Mouse (Mus musculus): ENCODE data around the gene Fstl5.
"Not testable (repeated sequence)": the region's sequence is repeated elsewhere in the genome, so short reads cannot be mapped to it uniquely, and the experiment has no call there.

Gene Fstl5

DNA sequence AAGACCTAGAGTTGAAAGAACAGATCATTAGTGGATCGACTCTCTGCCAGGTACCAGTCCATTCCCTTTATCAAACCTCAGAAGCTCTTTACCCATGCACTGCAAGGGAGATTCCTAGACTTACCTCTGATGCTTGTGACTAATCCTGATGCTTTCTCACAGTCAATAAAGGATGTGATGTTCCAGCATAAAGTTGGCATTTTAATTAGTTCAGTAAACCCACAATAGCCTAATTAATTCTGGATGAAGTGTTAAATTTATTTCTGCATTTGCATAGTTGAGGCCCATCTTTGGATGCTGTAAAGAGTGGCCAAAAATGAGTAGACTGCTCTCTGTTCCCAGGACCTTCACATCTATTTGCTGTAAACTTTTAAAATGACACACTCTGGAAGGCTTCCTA lies 394.1 kb downstream of the Fstl5 start:
- DNase-seq (ENCODE audit: extremely low read depth, insufficient read length, low spot score), result no peak

DNA sequence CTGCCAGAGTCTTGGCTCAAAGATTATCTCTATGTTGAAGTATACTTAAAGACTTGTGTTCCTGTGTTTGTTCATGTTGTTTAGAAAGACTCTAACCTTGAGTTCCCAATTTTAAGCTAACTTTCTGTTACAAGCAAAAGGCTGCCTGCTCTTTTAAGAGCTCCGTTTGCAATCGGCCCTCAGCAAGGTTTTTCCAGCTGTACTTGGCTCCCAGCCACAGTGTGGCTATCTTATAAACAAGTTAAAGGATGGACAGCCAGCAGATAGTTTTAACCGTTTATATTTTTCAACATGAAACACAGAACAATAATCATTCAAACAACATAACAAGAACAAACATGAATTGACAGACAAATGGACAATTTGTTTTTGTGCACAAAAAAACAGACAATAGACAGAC lies 433.8 kb downstream of the Fstl5 start:
- not testable (repeated sequence) for DNase-seq (ENCODE audit: extremely low read depth, insufficient read length, low spot score)

DNA sequence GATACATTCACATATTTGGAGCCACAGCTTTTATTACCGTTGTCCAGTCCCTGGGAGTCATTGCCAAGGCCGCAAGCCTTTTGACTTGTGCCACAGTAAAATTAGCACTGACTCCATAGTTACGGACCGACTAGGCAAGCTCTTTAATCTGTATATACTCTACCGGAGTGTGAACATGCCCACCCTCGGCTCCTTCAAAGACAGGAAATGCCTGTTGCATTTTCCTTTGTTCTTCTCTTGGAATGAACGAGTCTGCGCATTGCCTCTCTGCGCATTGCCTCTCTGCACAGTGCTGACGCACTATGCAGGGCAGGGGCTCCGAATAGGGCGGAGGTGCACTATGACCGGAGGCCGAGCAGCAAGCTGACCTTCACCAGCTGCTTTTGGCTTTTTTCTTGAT lies 434.7 kb downstream of the Fstl5 start:
- DNase-seq (ENCODE audit: extremely low read depth, insufficient read length, low spot score), result no peak

DNA sequence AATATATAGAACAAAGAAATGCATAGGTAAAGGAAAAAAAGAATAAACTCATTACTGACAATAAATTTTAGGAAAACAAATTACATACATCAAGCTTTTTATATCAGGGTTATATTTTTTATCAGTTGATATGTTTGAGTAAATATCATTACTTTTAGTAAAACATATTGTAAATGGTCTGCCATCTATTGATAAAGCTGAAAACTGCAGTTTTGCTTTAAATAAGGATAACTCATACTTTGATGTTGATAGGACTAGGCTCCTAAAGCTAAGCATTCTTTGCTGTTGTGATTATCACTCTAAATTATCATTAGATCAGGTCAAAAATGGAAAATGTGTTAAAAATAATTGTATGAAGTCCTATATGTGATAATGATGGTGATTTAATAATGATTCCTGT lies 493.3 kb downstream of the Fstl5 start:
- no peak for DNase-seq (ENCODE audit: extremely low read depth, insufficient read length, low spot score)

DNA sequence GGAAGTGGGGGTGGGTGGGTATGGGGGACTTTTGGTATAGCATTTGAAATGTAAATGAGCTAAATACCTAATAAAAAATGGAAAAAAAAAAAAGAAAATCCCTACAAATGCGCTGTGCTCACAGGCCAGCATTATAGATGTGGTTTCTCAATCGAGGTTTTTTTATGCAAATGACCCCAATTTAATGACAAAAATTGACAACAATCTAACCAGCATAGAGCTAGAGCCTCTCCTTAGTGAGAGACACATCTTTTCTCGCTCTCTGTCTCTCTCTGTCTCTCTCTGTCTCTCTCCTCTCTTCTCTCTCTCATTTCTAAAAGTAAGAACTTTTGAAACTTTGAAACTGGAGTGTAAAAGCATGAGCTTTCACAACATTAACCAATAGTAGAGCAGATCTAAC lies 498.4 kb downstream of the Fstl5 start:
- DNase-seq (ENCODE audit: extremely low read depth, insufficient read length, low spot score), result no peak

GRCm38 (mm10) chr3:76572920-76573541 lies 499.0 kb downstream of the Fstl5 start:
- DNase-seq (ENCODE audit: extremely low read depth, insufficient read length, low spot score), result no peak

- DNase-seq (ENCODE audit: extremely low read depth, insufficient read length, low spot score), result no peak
These were observed 519.1 kb downstream of the Fstl5 start for GRCm38 (mm10) chr3:76593148-76593547.

GRCm38 (mm10) chr3:76620044-76620443 lies 546.0 kb downstream of the Fstl5 start:
- DNase-seq (ENCODE audit: extremely low read depth, insufficient read length, low spot score), result no peak

GRCm38 (mm10) chr3:76654243-76654642 lies 580.2 kb downstream of the Fstl5 start:
- DNase-seq (ENCODE audit: extremely low read depth, insufficient read length, low spot score), result no peak

GRCm38 (mm10) chr3:76670859-76671258 lies 596.8 kb downstream of the Fstl5 start:
- DNase-seq (ENCODE audit: extremely low read depth, insufficient read length, low spot score), result no peak

DNA sequence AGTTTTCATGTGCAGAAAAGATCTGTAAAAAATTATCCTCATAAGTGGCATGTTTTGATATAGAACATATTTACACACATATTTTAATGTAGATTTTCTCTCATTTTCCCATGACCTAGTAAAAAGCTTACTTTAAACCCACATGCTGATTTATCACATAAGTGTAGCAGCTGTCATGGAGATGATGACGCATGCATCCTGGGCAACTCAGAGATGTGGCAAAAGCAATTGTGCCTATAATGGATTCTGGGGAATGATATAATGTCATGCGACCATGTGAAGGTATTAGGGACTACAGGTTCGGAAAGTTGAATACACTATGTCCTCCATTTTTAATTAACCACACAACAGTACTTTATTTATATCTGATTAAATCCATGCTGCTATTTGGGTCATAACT lies 601.9 kb downstream of the Fstl5 start:
- DNase-seq (ENCODE audit: extremely low read depth, insufficient read length, low spot score), result no peak

- DNase-seq (ENCODE audit: extremely low read depth, insufficient read length, low spot score), result no peak
These were observed 605.9 kb downstream of the Fstl5 start for GRCm38 (mm10) chr3:76679853-76680545.

- no peak for DNase-seq (ENCODE audit: extremely low read depth, insufficient read length, low spot score)
These were observed 606.4 kb downstream of the Fstl5 start for GRCm38 (mm10) chr3:76680546-76680883.

GRCm38 (mm10) chr3:76697134-76697629 lies 623.1 kb downstream of the Fstl5 start:
- DNase-seq (ENCODE audit: extremely low read depth, insufficient read length, low spot score), result no peak

GRCm38 (mm10) chr3:76739221-76739620 lies 665.2 kb downstream of the Fstl5 start:
- DNase-seq (ENCODE audit: extremely low read depth, insufficient read length, low spot score), result no peak
